Comparison of ENCODE assay signal across 19 mouse cellular contexts in genomic region chr16:77989791-77990325, GRCm38 (mm10).
A peak's percentile ranks its signal among the peaks of the same experiment; 100 is the strongest.
DNase-seq lines count a peak whose midpoint lies in the region; ATAC-seq and TF ChIP-seq lines count a peak whose summit lies in the region.
"Had no signal": no experiment of that assay in that cellular context is flagged by ENCODE, and none has a peak within 500 bp of the region (broad histone marks: within the 10 kb centered on the region; RNA-seq: fewer than 3 reads in every experiment).

No protein-coding gene starts in this region.

- H3K9me3 ChIP-seq in limb, embryonic 14.5 days (ENCODE audit: control insufficient read depth, low read length): 0 out of 2 replicates have a peak, but pooled peaks cover 2% of the 10 kb centered on the region
- H3K9me3 ChIP-seq in limb, embryonic 10.5 days (replicated peaks): no peaks in the 10 kb centered on the region
- H3K9me3 ChIP-seq in embryonic facial prominence, embryonic 14.5 days (ENCODE audit: control insufficient read depth, low read length): peaks cover 4% of the 10 kb centered on the region; the same call in 1 of the 2 replicates
- no peaks in the 10 kb centered on the region for H3K9me3 ChIP-seq in midbrain, embryonic 16.5 days (replicated peaks; ENCODE audit: control insufficient read depth, low read length, poor library complexity, severe bottlenecking)
- H3K9me3 ChIP-seq: embryonic facial prominence, embryonic 12.5 days; intestine, embryonic 15.5 days had no signal

- H3K4me2 ChIP-seq in limb, embryonic 14.5 days (replicated peaks; ENCODE audit: low read depth, low read length, severe bottlenecking): no peak overlapping the region
- no peak overlapping the region for H3K4me2 ChIP-seq in embryonic facial prominence, embryonic 14.5 days (ENCODE audit: low read depth, low read length)
- H3K4me2 ChIP-seq in midbrain, embryonic 16.5 days (ENCODE audit: low read length): no peak overlapping the region
- H3K4me2 ChIP-seq: embryonic facial prominence, embryonic 12.5 days; forebrain, embryonic 12.5 days; heart, embryonic 12.5 days; hindbrain, embryonic 14.5 days; intestine, embryonic 15.5 days had no signal

- 48% methylated on average over 4 of the region's 4 CpGs for WGBS in limb, embryonic 14.5 days
- 83% methylated on average over 4 of the region's 4 CpGs for WGBS in limb, embryonic 10.5 days
- 47% methylated on average over 4 of the region's 4 CpGs for WGBS in embryonic facial prominence, embryonic 14.5 days
- WGBS in midbrain, embryonic 16.5 days: 92% methylated on average over 4 of the region's 4 CpGs

- no peaks in the 10 kb centered on the region for H3K36me3 ChIP-seq in limb, embryonic 14.5 days (ENCODE audit: control insufficient read depth, insufficient read depth, low read length)
- H3K36me3 ChIP-seq in limb, embryonic 10.5 days: no peaks in the 10 kb centered on the region
- H3K36me3 ChIP-seq in embryonic facial prominence, embryonic 14.5 days (ENCODE audit: control insufficient read depth, insufficient read depth, low read length): no peaks in the 10 kb centered on the region
- no peaks in the 10 kb centered on the region for H3K36me3 ChIP-seq in midbrain, embryonic 16.5 days (ENCODE audit: control insufficient read depth, insufficient read depth, low read length)
- H3K36me3 ChIP-seq: embryonic facial prominence, embryonic 12.5 days; forebrain, embryonic 12.5 days; heart, embryonic 12.5 days; hindbrain, embryonic 10.5 days; intestine, embryonic 15.5 days had no signal

- no peaks in the 10 kb centered on the region for H3K4me1 ChIP-seq in limb, embryonic 14.5 days (ENCODE audit: control insufficient read depth, insufficient read depth, low read length)
- H3K4me1 ChIP-seq in limb, embryonic 10.5 days: no peaks in the 10 kb centered on the region
- H3K4me1 ChIP-seq in embryonic facial prominence, embryonic 14.5 days (ENCODE audit: control insufficient read depth, insufficient read depth, low read length): no peaks in the 10 kb centered on the region
- no peaks in the 10 kb centered on the region; the same call in 1 of the 2 replicates for H3K4me1 ChIP-seq in midbrain, embryonic 16.5 days (ENCODE audit: control insufficient read depth, insufficient read depth, low read length)
- H3K4me1 ChIP-seq: embryonic facial prominence, embryonic 12.5 days; heart, embryonic 12.5 days; hindbrain, embryonic 10.5 days; intestine, embryonic 15.5 days had no signal

- ATAC-seq in limb, embryonic 14.5 days (ENCODE audit: low FRiP score, low read depth): peak; percentile 23; the same call in 1 of the 2 replicates
- ATAC-seq in embryonic facial prominence, embryonic 14.5 days (ENCODE audit: low read depth): no peak
- ATAC-seq in midbrain, embryonic 16.5 days: no peak
- ATAC-seq: forebrain, embryonic 16.5 days; intestine, embryonic 15.5 days had no signal

- H3K27me3 ChIP-seq in limb, embryonic 14.5 days (ENCODE audit: control insufficient read depth, insufficient read depth, low read length): no peaks in the 10 kb centered on the region
- H3K27me3 ChIP-seq in limb, embryonic 10.5 days (ENCODE audit: low read depth, poor library complexity, severe bottlenecking): no peaks in the 10 kb centered on the region
- no peaks in the 10 kb centered on the region for H3K27me3 ChIP-seq in embryonic facial prominence, embryonic 14.5 days (replicated peaks; ENCODE audit: control insufficient read depth, insufficient read depth, low read length)
- no peaks in the 10 kb centered on the region for H3K27me3 ChIP-seq in midbrain, embryonic 16.5 days (ENCODE audit: control insufficient read depth, insufficient read depth, low read depth, low read length)
- H3K27me3 ChIP-seq: embryonic facial prominence, embryonic 12.5 days; forebrain, embryonic 12.5 days; heart, embryonic 12.5 days; intestine, embryonic 15.5 days had no signal

- no peak overlapping the region for H3K27ac ChIP-seq in limb, embryonic 14.5 days (replicated peaks; ENCODE audit: low read depth, low read length)
- H3K27ac ChIP-seq in limb, embryonic 10.5 days: no peak overlapping the region
- peak overlapping the region; percentile 44 for H3K27ac ChIP-seq in embryonic facial prominence, embryonic 14.5 days (replicated peaks; ENCODE audit: low read depth, low read length)
- H3K27ac ChIP-seq in midbrain, embryonic 16.5 days (ENCODE audit: low read length): no peak overlapping the region
- H3K27ac ChIP-seq: embryonic facial prominence, embryonic 12.5 days; forebrain, embryonic 12.5 days; heart, adult 2 months; hindbrain, embryonic 10.5 days; hindbrain, embryonic 14.5 days; intestine, embryonic 15.5 days had no signal

- peak; percentile 62 for DNase-seq in limb, embryonic 14.5 days (ENCODE audit: low spot score)
- DNase-seq in limb, embryonic 10.5 days (ENCODE audit: low spot score): no peak
- peak; percentile 78 for DNase-seq in embryonic facial prominence, embryonic 14.5 days (ENCODE audit: low spot score)
- DNase-seq in fibroblast of lung, adult 2 months (ENCODE audit: low read depth): peak; percentile 16
- no peak for DNase-seq in urinary bladder, postnatal 10 days (ENCODE audit: low spot score)
- DNase-seq: adrenal gland, postnatal 14 days; cerebellum, adult 18-20 months; embryo, embryonic 11 days; gastrocnemius, postnatal 10 days; heart, adult 2 months had no signal

- TF ChIP-seq POLR2A in limb, embryonic 14.5 days (IDR thresholded peaks at IDR 0.05; ENCODE audit: borderline replicate concordance, extremely low read depth, insufficient read depth, insufficient read length): no peak

- H3K9ac ChIP-seq in limb, embryonic 14.5 days (ENCODE audit: low read depth, low read length, severe bottlenecking): no peak overlapping the region
- H3K9ac ChIP-seq in embryonic facial prominence, embryonic 14.5 days (ENCODE audit: low read depth, low read length): no peak overlapping the region
- H3K9ac ChIP-seq in midbrain, embryonic 16.5 days (ENCODE audit: low read depth, low read length): no peak overlapping the region
- H3K9ac ChIP-seq: embryonic facial prominence, embryonic 12.5 days; forebrain, embryonic 12.5 days; heart, embryonic 12.5 days; hindbrain, embryonic 14.5 days; intestine, embryonic 15.5 days had no signal

- H3K4me3 ChIP-seq in limb, embryonic 14.5 days (replicated peaks; ENCODE audit: low read length): no peak overlapping the region
- no peak overlapping the region for H3K4me3 ChIP-seq in limb, embryonic 10.5 days
- no peak overlapping the region for H3K4me3 ChIP-seq in embryonic facial prominence, embryonic 14.5 days (ENCODE audit: low read depth, low read length)
- H3K4me3 ChIP-seq in midbrain, embryonic 16.5 days (ENCODE audit: low read depth, low read length): no peak overlapping the region
- H3K4me3 ChIP-seq: embryonic facial prominence, embryonic 12.5 days; erythroblast, embryonic 14.5 days; forebrain, embryonic 12.5 days; heart, adult 2 months; heart, embryonic 12.5 days; hindbrain, embryonic 10.5 days; intestine, embryonic 15.5 days had no signal

Comparison
In these comparisons a context has a peak if more than half of its experiments do, and no peak if none do; other contexts are left out.
1. DNase-seq: peak in limb, embryonic 14.5 days (single experiment), embryonic facial prominence, embryonic 14.5 days (single experiment) and fibroblast of lung, adult 2 months (single experiment); none in limb, embryonic 10.5 days (single experiment) and urinary bladder, postnatal 10 days (single experiment).